Mouse (Mus musculus): ENCODE measurements around the gene Adam22.
"Not testable (repeated sequence)": the region's sequence is repeated elsewhere in the genome, so short reads cannot be mapped to it uniquely, and the experiment has no call there.

Gene Adam22

DNA sequence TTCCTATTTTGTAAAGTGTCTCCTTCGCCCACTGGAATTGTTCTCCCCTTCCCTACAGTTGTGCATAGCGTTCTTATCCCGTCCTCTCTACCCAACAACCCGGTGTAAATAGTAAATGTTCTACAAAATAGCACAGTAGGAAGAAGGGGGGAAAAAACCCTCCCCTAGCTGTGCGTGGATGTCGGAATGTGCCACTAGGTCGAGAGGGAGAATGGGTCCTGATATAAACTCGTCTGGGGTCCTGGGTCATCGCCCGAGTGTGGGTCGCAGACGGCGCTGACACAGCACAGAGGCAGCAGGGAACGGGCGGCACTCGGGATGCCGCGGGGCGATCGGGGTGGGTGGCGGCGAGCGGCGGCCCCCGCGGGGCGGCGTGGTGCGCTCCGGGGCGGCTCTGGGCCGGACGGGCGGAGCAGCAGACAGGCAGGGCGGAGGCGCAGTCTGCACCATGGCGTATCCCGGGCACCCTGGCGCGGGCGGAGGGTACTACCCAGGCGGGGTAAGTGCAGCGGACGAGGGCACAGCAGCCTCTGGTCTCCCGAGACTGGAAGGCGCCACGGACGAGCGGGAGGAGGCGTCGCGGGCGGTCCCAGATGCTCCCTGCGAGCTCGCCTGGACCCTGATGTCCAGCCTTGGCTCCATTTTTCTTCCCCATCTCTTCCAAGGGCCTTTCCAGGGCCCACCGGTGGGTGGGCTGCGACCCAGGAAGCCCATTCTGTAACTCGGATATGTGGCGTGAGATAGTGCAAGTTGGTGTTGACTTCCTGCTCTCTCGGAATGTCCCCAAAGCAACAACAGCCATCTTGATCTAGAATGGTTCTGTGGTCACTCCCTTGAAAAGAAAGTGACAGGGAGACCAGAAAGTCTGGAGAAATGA, 311.6 kb downstream of the Adam22 start:
- DNase-seq (ENCODE audit: low spot score in 2 of 2), result peak; percentile 79 to 82

DNA sequence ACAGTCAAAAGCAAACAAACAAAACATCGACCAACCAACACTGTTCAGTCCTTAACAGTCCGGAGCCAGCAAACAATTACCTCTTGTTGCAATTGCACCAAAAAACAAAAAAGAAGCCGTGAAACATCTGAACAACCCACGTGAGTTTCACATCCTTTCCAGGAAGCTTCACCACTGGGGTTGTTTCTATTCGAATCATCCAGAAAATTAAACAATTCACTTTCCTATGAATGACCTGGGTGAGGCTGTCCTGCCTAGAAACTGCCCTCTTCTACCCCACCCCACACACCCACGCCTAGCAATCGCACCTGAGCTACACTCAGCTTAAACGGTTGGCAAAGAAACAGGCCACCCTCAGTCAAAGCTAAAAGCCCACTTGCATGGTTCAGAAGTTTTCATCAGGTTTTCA, 312.2 kb downstream of the Adam22 start:
- DNase-seq (ENCODE audit: low spot score in 2 of 2), result no peak

DNA sequence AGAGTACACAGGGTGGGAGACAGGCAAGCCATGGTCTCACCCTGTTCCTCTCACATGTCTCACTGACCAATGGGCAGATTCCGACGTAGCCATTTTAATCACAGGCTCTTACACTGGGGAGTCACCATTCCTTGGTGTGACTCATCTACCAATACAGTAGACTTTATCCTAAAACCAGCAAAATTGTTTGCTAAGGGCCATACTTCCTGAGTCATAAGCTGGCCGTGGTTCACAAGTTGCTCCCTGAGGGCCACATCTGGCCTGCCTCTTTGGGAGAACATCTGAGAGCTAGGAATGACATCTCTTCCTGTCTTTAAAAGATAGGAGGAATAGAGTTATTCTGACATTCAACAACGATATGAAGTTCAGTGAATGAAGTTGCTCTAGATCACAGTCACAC, 314.1 kb downstream of the Adam22 start:
- no peak for DNase-seq (ENCODE audit: low spot score in 2 of 2)

DNA sequence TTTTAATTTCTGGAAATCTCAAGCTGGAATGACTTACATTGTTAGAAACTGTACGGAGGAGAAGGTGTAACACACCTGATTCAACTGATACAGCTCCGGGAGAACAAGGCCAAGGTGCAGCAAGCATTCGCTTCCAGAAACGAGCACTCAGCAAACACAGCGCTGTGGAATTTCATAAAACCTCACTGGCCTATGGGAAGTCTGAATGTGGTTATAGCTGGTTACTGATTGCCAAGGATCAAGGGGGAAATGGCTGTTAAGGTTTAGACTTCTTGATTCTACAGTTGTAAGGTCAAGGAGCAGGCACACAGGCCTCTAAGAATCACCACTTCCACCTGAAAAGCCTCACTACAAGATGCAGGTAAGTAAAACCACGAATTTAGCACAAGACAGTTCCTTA, 322.1 kb downstream of the Adam22 start, which contains the start of gene Sri:
Gene Sri, plus strand, starts transcription at position 224 of the 400 bp plus-strand sequence.
- DNase-seq (ENCODE audit: low spot score in 2 of 2), result no peak

DNA sequence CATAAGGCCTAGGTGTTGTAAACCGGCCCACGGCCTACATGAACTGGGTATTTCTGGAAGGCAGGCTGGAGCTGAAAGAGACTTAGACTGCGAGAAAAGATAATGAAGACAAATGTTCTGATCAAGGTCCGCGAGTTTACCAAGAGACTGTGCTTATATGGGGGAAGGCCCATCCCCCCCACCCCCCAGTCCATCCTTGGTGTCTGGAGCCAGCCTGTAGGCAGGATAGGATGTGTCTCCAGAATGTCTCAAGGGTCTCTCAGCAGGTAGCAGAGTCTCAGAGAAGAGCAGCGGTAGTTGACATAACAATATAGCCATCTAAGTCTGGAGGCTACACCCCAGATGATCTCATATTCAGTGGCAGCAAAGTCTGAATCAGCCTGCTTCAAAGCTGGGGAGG, 333.4 kb downstream of the Adam22 start:
- not testable (repeated sequence) for DNase-seq (ENCODE audit: low spot score in 2 of 2)

Measured in urinary bladder, postnatal 4 days (tissue).